In the genomic region with DNA sequence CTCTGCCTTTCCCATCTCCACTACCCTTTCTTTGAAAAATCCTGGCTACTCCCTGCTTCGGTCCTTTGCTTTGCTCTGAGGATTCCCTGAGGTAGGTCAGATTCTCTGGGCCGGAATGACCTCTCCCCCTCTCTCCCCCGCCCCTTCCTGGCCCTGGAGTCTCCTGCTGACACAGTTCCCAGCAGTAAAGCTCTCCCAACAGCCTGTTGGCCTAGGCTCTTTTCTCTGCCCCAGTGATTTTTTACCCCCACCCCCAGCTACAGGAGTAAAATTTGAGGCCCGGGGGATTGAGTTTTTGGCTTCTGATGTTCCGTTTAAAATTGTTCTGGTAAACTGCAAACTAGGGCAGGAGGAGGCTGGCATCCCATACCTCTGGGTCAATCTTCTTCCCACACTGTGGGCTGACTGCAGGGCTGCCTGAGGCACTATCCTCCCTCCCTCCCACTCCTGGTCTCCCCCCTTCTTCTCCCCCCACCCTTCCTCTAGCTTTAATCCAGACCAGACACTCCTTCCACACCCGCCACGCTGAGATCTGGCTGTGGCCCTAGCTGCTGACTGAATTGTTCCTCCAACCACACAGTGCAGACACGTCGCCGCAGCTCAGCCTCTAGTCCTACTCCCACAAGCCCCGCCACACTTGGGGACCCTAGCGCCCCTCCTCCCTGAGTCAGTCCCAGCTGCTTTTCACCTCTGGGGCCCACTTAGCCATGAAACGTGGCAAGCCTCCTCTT, we compare ENCODE assay signal across 8 mouse cellular contexts. TPM values are rescaled to one million over a fixed set of nuclear protein-coding genes. Genes with fewer than 3 reads are reported as not detected.
DNase-seq lines count a peak whose midpoint lies in the region; ATAC-seq lines count a peak whose summit lies in the region.

No protein-coding gene starts in this region.

- H3K9me3 ChIP-seq in forebrain, embryonic 16.5 days (ENCODE audit: control insufficient read depth, low read length): no peaks in the 10 kb centered on the region
- H3K9me3 ChIP-seq in neural tube, embryonic 12.5 days: no peaks in the 10 kb centered on the region

- no peak for ATAC-seq in forebrain, embryonic 16.5 days
- ATAC-seq in neural tube, embryonic 12.5 days (ENCODE audit: low FRiP score, low read depth): no peak

- peak overlapping the region; percentile 60 for H3K4me2 ChIP-seq in forebrain, embryonic 16.5 days (ENCODE audit: low read length)
- H3K4me2 ChIP-seq in neural tube, embryonic 12.5 days (replicated peaks): peak overlapping the region; percentile 58

- H3K27ac ChIP-seq in forebrain, embryonic 16.5 days (ENCODE audit: low read length): peak overlapping the region; percentile 33; the same call in 1 of the 2 replicates
- H3K27ac ChIP-seq in neural tube, embryonic 12.5 days: no peak overlapping the region

- peak overlapping the region; percentile 35 for H3K4me3 ChIP-seq in forebrain, embryonic 16.5 days (replicated peaks; ENCODE audit: low read length)
- peak overlapping the region; percentile 22; the same call in 1 of the 2 replicates for H3K4me3 ChIP-seq in neural tube, embryonic 12.5 days

- H3K36me3 ChIP-seq in forebrain, embryonic 16.5 days (ENCODE audit: control insufficient read depth, insufficient read depth): no peaks in the 10 kb centered on the region
- no peaks in the 10 kb centered on the region for H3K36me3 ChIP-seq in neural tube, embryonic 12.5 days

- H3K27me3 ChIP-seq in forebrain, embryonic 16.5 days (replicated peaks; ENCODE audit: control insufficient read depth, insufficient read depth, low read length): no peaks in the 10 kb centered on the region
- H3K27me3 ChIP-seq in neural tube, embryonic 12.5 days (replicated peaks): no peaks in the 10 kb centered on the region

- H3K9ac ChIP-seq in forebrain, embryonic 16.5 days (replicated peaks; ENCODE audit: low read depth, low read length): peak overlapping the region; percentile 41; the same call in 1 of the 2 replicates
- H3K9ac ChIP-seq in neural tube, embryonic 12.5 days: peak overlapping the region; percentile 9; the same call in 1 of the 2 replicates

- peaks cover 41% of the 10 kb centered on the region for H3K4me1 ChIP-seq in forebrain, embryonic 16.5 days (replicated peaks; ENCODE audit: control insufficient read depth, insufficient read depth, low read length)
- peaks cover 44% of the 10 kb centered on the region for H3K4me1 ChIP-seq in neural tube, embryonic 12.5 days

- DNase-seq in cerebellum, postnatal 10 days: peak; percentile 58 to 68
- no peak for DNase-seq in cerebellum, adult 11-12 months
- DNase-seq in ES-CJ7 (ENCODE audit: low read depth, low spot score): peak; percentile 55
- peak; percentile 63 for DNase-seq in kidney, postnatal 14 days
- DNase-seq in frontal cortex, postnatal 36 days (ENCODE audit: low spot score in 2 of 2): no peak
- DNase-seq in urinary bladder, postnatal 10 days (ENCODE audit: low spot score): no peak

- WGBS in forebrain, embryonic 16.5 days: 7% methylated on average over 13 of the region's 13 CpGs
- 5% methylated on average over 13 of the region's 13 CpGs for WGBS in neural tube, embryonic 12.5 days

RNA-seq across cellular contexts. Expression of a gene that starts 0.6 kb away (rescaled TPM):
- polyA plus RNA-seq in forebrain, embryonic 16.5 days (2015; fragmentation: Nextera tagmentation; extraction: Ambion mirVana): 212 and 232 TPM in 2 replicates
- polyA plus RNA-seq in neural tube, embryonic 12.5 days (2016; fragmentation: Nextera tagmentation; extraction: Ambion mirVana): 233 and 247 TPM in 2 replicates

RNA-seq across cellular contexts. Expression of a gene that starts 1.5 kb away (rescaled TPM):
- 7.2 and 7.6 TPM in 2 replicates for polyA plus RNA-seq in forebrain, embryonic 16.5 days (2015; fragmentation: Nextera tagmentation; extraction: Ambion mirVana)
- 6.2 and 6.3 TPM in 2 replicates for polyA plus RNA-seq in neural tube, embryonic 12.5 days (2016; fragmentation: Nextera tagmentation; extraction: Ambion mirVana)

RNA-seq across cellular contexts. Expression of a gene that starts 17.6 kb away (rescaled TPM):
- 15.7 and 17.6 TPM in 2 replicates for polyA plus RNA-seq in forebrain, embryonic 16.5 days (2015; fragmentation: Nextera tagmentation; extraction: Ambion mirVana)
- polyA plus RNA-seq in neural tube, embryonic 12.5 days (2016; fragmentation: Nextera tagmentation; extraction: Ambion mirVana): 21.9 and 24.3 TPM in 2 replicates

RNA-seq across cellular contexts. Expression of a gene that starts 18.4 kb away (rescaled TPM):
- polyA plus RNA-seq in forebrain, embryonic 16.5 days (2015; fragmentation: Nextera tagmentation; extraction: Ambion mirVana): 111 and 114 TPM in 2 replicates
- polyA plus RNA-seq in neural tube, embryonic 12.5 days (2016; fragmentation: Nextera tagmentation; extraction: Ambion mirVana): 88.3 and 95.6 TPM in 2 replicates

RNA-seq across cellular contexts. Expression of a gene that starts 26.9 kb away (rescaled TPM):
- polyA plus RNA-seq in forebrain, embryonic 16.5 days (2015; fragmentation: Nextera tagmentation; extraction: Ambion mirVana): 1.4 and 2.3 TPM in 2 replicates
- 5.4 and 7.6 TPM in 2 replicates for polyA plus RNA-seq in neural tube, embryonic 12.5 days (2016; fragmentation: Nextera tagmentation; extraction: Ambion mirVana)

Comparison
In these comparisons a context has a peak if more than half of its experiments do, and no peak if none do; other contexts are left out.
1. DNase-seq: peak in cerebellum, postnatal 10 days (2 of 2), ES-CJ7 (single experiment) and kidney, postnatal 14 days (single experiment); none in cerebellum, adult 11-12 months (single experiment), frontal cortex, postnatal 36 days (0 of 2) and urinary bladder, postnatal 10 days (single experiment).